Mouse (Mus musculus): Measurements from ENCODE around the gene Ttc17. TPM values are rescaled to one million over a fixed set of nuclear protein-coding genes. Genes with fewer than 3 reads are reported as not detected.

Ttc17 gene
- total RNA-seq, 2 experiments from 2014 or later = 32.0 to 32.1 TPM

DNA sequence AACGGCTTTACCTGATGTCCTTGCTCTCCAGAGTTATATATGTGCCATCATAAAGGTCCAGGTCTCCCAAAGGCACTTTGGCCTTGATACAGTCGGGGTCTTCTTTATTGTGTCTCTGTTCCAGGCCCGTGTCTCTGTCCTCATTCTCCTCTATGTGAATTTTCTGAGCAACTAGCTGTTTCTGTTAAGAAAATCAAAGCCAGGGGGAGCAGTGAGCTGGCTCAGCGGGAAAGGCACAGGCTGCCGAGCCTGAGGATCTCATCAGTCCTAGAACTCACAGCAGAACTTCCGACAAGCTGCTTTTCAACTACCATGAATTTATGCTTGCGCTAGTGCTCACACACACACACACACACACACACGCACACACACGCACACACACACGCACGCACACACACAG, 27.8 kb downstream of the Ttc17 start:
- DNase-seq = no peak

- no peak for DNase-seq
Measured at GRCm38 (mm10) chr2:94371093-94371492, 35.4 kb downstream of the Ttc17 start.

- no peak for DNase-seq
Measured at GRCm38 (mm10) chr2:94363821-94364220, 42.7 kb downstream of the Ttc17 start.

- no peak for DNase-seq
Measured at GRCm38 (mm10) chr2:94360398-94360973, 46.0 kb downstream of the Ttc17 start.

GRCm38 (mm10) chr2:94348165-94348591, 58.3 kb downstream of the Ttc17 start:
- no peak for DNase-seq

DNA sequence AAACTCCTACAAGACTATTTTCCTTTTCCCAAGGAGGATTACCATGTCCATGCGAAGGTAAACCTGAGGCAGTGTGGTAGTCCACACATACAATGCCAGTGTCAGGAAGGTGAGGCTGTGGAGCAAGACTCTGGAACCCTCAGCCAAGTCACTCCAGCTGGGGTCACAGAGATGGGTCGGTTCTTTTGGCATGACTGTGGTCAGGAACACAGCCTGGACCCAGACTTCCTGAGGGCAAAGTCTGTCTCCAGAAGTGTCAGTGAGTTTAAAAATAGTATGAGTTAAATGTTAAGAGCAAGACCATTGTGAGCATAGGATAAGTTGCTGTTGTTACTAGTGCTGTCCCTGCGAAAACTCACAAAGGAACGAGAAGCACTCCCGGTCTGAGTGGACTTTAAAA, 59.7 kb downstream of the Ttc17 start:
- no peak for DNase-seq

GRCm38 (mm10) chr2:94344624-94345023, 61.9 kb downstream of the Ttc17 start:
- no peak for DNase-seq

GRCm38 (mm10) chr2:94343290-94344285, 62.9 kb downstream of the Ttc17 start:
- DNase-seq = no peak

DNA sequence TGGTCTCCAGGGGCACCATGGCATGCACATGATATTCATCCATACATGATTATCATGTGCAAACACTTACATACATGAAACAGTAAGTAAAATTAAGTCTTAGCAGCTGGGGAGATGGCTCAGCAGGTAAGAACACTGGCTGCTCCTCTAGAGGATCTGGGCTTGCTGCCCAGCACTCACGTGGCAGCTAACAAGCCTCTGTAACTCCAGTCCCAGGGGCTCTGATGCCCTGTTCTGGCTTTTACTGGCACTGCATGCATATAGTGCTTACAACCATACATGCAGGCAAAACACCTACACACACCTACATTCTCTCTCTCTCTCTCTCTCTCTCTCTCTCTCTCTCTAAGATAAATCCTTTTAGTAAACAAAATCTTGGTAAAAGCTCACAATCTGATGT, 65.7 kb downstream of the Ttc17 start:
- no peak for DNase-seq

DNA sequence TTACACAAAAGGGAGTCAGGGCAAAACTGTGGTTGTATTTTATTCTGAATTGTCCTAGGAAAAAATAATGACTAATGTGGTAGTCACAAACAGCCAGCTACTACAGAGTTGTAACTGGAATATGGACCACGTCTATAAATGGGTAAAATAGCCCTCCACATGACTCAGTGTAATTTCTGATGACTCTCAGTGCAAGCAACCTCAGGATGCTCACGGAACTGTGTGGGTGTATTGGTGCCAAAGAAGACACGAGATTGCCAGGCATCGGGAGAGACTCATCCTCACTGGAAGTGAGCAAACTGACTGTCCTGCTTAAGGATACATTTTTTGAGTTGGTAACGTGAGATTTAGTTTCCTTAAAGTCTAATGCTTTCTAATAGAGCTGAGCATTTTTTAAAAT, 67.0 kb downstream of the Ttc17 start:
- no peak for DNase-seq

GRCm38 (mm10) chr2:94336336-94336735, 70.2 kb downstream of the Ttc17 start:
- peak; percentile 56 to 68 for DNase-seq

GRCm38 (mm10) chr2:94334742-94335046, 71.8 kb downstream of the Ttc17 start:
- no peak for DNase-seq

- no peak for DNase-seq
Measured at GRCm38 (mm10) chr2:94333841-94334741, 72.4 kb downstream of the Ttc17 start.

GRCm38 (mm10) chr2:94333086-94333485, 73.4 kb downstream of the Ttc17 start:
- DNase-seq = peak in 1 of 2 experiments; percentile 30

DNA sequence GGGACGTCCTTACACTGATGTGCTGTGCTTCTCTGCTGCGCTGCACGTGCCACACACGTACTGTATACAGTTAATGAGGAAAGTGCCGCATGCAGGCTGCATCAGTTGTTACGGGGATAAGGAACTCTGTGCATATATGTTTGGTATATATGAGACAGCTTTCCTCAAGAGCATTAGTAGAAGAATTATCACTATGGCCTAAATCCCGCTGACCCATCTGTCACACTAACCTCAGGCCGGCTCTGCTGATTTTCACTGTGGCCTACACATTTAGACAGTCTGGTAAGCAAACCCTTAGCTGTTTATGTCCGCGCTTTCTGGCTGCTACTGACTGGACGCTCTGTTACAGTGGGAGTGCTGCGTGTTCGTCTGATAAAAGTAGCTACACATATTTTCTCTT, 77.2 kb downstream of the Ttc17 start:
- DNase-seq = no peak

DNA sequence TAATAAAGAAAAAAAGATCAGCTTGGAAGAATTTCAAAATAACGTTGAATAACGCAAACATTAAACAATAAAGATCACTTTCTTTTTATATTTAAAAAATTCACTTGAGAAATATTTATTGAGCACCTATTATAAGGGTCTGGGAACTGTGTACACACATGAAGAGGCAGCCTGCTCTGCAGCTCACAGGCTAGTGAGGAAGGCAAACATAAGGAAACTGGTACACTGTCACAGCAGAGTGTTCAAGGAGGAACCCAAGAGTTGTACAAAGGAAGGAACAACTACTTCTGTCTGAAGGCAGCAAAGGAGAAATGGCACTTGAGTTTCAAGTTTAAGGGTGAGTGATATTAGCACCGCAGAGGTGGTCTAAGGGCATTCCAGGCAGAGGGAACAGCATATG, 78.7 kb downstream of the Ttc17 start:
- no peak for DNase-seq

- no peak for DNase-seq
Measured at GRCm38 (mm10) chr2:94319780-94320179, 86.7 kb downstream of the Ttc17 start.

DNA sequence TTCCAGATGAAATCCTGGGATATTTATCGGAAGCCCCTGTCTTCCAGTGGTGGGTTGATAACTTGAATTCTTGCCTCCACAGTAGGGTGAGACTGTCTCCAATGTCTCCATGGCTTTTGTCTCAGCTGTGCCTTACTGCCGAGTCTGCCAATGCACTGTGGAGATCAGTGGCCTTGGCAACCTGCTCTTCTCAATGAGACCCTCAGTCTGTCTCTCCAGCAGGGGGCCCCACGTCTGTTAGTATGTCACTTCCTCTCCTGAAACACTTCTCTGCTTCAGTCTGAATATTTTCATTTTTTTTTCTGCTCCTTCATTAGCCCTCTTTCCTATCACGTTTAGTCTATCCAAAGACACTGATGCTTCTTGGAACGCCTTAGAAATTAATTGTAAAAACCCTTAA, 90.0 kb downstream of the Ttc17 start:
- no peak for DNase-seq

GRCm38 (mm10) chr2:94303984-94304383, 102.5 kb downstream of the Ttc17 start:
- DNase-seq = no peak

GRCm38 (mm10) chr2:94302393-94302792, 104.1 kb downstream of the Ttc17 start:
- DNase-seq = no peak

DNA sequence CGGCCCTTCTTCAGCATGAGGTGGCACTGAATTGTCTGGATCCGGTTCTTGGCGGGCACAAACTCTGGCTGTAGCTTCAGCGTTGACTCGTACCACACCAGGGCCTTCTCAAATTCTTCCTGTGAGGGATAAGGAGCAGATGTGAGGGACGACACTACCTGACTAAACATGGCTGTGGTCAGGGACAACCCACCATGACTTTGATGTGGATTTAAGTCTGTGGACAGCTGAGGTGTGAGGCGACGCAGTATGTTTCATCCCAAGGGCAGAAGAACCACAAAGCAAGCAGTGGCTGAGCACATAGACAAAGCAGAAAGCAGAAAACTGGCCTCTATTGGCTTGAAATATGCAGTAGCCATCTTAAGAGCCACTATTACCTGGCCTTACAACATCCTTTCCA, 104.7 kb downstream of the Ttc17 start:
- DNase-seq = no peak

DNA sequence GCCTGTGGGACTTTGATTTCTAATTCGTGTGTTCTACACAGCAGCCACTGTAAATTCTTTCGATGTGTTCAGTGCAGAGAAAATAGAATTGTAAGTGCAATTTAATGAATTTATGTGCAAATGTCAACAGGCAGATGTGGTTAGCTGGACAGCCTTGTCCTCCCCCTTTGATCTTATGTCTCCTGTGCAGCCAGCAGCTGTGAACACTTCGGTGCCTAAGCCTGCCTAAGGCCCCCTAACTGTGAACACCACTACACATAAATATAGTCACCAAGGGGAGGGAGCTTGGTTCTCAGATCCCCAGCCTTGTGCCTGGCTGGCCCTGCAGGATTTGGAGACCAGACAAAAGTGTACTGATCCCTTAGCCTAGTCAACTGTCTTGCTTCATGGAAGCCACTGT, 109.0 kb downstream of the Ttc17 start:
- DNase-seq = no peak

GRCm38 (mm10) chr2:94290483-94290882, 116.0 kb downstream of the Ttc17 start:
- peak; percentile 69 to 74 for DNase-seq
